Mouse (Mus musculus): ENCODE measurements around the gene Grm8. TPM values are rescaled to one million over a fixed set of nuclear protein-coding genes. Genes with fewer than 3 reads are reported as not detected.

Grm8 gene
- total RNA-seq (2015) (0.04 TPM in 1 of 2 replicates, not detected in the other), total RNA-seq (2017) (not detected in 2 replicates)

- 0 out of 2 replicates have a peak, but pooled peaks have one; percentile 2 for ATAC-seq (ENCODE audit: poor library complexity, severe bottlenecking)
These were observed at the start of gene Grm8 for GRCm38 (mm10) chr6:28135001-28135401. TSS of gene Grm8 (minus strand) at chr6:28135178.

GRCm38 (mm10) chr6:28169851-28170539, 35.0 kb upstream of the Grm8 start:
- ATAC-seq (ENCODE audit: poor library complexity, severe bottlenecking): no peak

- ATAC-seq (ENCODE audit: poor library complexity, severe bottlenecking): no peak
These were observed 25.4 kb upstream of the Grm8 start for GRCm38 (mm10) chr6:28160399-28160798.

GRCm38 (mm10) chr6:28146445-28146844, 11.5 kb upstream of the Grm8 start:
- no peak for ATAC-seq (ENCODE audit: poor library complexity, severe bottlenecking)

DNA sequence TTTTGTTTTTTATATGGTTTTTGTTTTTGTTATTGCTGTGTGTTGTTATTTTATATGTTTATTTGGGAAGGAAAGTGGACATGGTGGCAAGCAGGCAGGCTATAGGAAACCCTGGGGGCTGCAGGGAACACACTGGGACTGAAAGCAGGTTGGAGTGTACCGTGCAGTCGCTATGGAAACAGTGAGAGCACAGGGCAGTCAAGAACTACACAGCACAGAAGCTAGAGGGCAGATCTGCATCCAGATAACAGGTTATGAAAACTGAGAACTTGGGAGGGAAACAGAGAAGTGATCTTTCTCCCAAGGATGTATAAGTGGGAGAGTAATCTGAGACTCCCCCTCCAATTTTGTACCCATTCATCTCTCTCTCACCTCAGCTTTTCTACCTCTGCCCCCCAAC, 7.4 kb upstream of the Grm8 start:
- no peak for ATAC-seq (ENCODE audit: poor library complexity, severe bottlenecking)

GRCm38 (mm10) chr6:28135411-28136233, 644 bp upstream of the Grm8 start:
- ATAC-seq (ENCODE audit: poor library complexity, severe bottlenecking): peak; percentile 95

- no peak for ATAC-seq (ENCODE audit: poor library complexity, severe bottlenecking)
These were observed 652 bp downstream of the Grm8 start for GRCm38 (mm10) chr6:28134251-28134801.

DNA sequence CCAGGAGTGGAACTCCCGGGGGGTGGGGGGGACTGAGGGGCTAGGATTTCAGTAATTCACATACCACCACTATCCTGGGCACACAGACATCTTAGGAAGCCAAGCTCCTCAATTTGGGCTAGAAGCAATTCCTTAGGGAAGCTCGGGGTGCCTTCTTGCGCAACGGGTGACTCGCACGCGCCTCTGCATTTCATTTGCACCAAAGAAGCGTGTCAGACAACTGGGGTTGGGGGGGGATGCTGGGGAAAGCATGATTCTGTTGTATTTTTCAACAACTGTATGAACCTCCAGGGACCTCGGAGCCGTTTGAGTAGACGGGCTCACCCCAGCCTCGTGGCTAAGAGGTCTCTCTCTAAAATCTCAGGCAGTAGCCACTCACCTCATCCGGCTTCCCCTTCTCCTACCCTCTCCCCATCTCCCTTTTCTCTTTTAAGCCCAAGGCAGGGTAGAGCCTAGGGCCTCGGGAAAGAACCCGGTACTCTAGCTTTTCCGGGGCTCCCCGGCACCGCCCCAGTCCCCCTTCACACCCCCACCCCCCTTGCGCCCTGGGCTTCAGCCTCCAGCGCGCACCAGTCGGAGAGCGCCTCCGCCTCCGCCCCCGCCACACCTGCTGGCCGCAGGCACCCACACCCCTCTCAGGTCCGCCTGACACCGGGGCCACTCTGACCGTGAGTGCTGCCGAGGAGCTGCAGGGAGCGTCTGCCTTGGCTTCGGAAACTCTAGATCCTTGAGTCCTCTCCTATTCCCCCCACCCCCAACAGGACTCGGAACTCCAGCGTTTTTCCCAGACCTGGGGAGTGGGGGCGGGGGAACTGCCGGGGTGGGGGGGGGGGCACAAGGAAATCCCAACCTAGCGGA, 1.5 kb downstream of the Grm8 start:
- no peak for ATAC-seq (ENCODE audit: poor library complexity, severe bottlenecking)

DNA sequence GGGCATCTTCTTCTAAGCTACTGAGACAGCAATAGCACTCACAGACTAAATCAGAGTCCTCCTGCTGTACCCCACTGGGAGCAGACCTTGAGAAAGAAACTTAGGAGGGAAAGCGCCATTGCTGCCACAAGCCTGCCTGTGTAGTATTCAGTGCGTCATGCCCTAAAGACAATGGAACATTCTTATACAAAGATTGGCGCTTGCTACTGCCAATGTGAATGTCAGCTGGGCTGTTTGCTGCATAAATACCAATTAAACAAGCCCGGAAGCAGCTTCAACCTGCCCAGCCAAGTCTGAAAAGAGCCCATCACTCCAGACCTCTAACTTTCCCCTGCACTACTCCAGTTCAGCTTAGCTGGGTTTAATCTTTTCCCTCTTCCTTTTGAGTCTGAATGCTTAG, 2.9 kb downstream of the Grm8 start:
- no peak for ATAC-seq (ENCODE audit: poor library complexity, severe bottlenecking)

DNA sequence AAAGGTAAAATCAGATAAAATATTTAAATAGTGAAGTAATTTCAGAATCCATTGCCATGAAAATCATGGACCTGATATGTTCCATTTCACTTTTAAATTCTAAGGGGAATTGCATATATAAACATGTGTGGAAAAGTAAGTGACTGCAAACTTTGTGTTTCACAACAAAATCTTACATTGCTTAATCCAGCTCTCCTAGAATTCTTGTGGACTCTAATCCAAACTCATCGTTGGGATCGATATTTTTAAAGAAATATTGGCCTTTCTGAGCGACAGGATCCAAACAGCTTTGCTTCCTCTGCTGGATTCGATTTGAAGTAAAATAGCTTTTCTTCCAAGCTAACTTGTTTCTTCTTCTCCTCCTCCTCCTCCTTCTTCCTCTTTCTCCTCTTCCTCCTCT, 6.1 kb downstream of the Grm8 start:
- no peak for ATAC-seq (ENCODE audit: poor library complexity, severe bottlenecking)

DNA sequence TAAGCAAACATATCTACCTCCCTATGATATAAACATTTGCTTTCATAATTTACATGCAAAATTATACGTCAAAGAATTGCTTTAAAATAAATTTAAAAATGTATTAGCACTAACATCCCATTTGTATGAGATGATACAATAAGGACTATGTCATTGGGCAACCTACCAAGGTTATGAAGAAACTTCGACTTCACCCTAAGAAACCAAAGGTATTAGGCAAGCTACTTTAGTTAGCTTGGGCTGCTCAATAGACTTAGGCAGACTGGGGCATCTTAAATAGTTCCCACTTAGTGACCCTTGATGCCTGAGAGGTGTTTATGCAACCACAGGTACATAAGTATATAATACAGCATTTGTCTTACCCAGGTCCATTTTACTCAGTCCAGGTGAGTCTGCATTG, 19.5 kb downstream of the Grm8 start:
- ATAC-seq (ENCODE audit: poor library complexity, severe bottlenecking): 0 out of 2 replicates have a peak, but pooled peaks have one; percentile 43

- no peak for ATAC-seq (ENCODE audit: poor library complexity, severe bottlenecking)
These were observed 20.1 kb downstream of the Grm8 start for GRCm38 (mm10) chr6:28114916-28115315.

- ATAC-seq (ENCODE audit: poor library complexity, severe bottlenecking): no peak
These were observed 23.4 kb downstream of the Grm8 start for GRCm38 (mm10) chr6:28111551-28111950.

DNA sequence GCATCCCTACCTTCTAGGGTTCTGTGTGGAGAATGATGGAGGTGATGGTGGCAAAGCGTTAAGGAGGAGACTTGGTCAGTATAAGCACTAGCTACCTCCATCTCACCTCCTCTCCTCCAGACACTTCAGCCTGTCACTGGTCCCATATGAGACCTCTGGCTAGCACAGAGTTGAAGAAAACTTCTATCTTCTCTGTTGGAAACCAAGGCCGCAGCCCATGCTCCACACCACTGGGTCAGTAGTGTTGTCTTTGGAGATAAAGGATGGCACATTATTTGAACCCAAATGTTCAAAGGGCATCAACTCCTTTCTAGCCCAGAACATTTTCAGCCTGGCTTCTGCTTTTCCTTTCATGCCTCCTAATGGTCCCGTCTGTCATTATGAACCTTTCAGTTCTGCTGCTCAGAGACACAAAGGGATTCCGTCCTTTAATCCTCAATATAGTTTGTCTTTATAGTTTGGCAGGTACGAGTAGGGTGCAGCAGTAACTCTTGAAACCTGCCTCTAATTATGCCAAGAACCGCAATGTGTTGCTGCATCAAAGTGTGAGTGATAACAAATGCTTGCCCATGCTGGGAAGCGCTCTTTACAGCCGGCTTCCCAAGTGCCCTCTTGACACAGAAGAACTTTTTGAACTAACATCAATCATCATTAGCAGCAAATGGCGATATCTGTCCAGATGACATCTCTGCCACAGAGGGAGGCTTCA, 32.2 kb downstream of the Grm8 start:
- ATAC-seq (ENCODE audit: poor library complexity, severe bottlenecking): no peak

GRCm38 (mm10) chr6:28100001-28100400, 35.0 kb downstream of the Grm8 start:
- no peak for ATAC-seq (ENCODE audit: poor library complexity, severe bottlenecking)

DNA sequence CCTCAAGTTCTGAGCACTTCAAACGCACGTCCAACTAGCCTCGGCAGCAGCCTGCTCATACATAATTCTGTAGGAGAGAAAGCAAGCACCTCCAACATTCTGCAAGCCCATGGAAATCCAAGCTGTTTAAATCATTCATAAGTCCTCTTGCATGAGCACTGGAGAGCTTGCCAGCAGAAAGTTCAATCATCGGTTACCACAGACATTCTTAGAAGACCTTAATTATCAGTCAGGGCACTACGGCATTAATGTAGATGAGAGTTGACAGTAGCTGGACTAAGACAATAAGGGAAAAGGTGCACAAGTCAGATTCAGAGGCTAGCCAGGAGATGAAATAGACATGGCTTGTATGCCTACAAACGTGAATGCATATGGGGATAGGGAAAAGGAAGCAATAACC, 42.5 kb downstream of the Grm8 start:
- ATAC-seq (ENCODE audit: poor library complexity, severe bottlenecking): no peak

GRCm38 (mm10) chr6:28091836-28092235, 43.1 kb downstream of the Grm8 start:
- no peak for ATAC-seq (ENCODE audit: poor library complexity, severe bottlenecking)

GRCm38 (mm10) chr6:28090981-28091380, 44.0 kb downstream of the Grm8 start:
- no peak for ATAC-seq (ENCODE audit: poor library complexity, severe bottlenecking)

DNA sequence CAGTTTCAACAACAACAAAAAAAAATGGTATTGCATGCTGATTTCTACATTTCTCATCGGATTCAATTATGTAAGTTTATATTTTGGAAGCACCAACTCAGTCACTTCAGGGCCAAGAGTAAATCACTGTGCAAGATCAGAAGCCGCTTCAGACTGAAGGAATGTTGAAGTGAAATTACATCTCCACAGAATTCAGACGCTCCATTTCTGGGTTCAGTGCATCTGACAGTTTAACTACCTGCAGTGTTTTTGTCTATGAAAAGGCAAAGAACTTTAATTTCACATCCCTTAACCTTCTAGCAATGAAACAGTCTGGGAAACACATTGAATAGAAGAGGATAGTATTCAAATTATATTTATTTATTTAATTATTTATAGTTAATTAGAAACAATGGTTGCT, 59.4 kb downstream of the Grm8 start:
- no peak for ATAC-seq (ENCODE audit: poor library complexity, severe bottlenecking)

GRCm38 (mm10) chr6:28074470-28074869, 60.5 kb downstream of the Grm8 start:
- no peak for ATAC-seq (ENCODE audit: poor library complexity, severe bottlenecking)

All from megakaryocyte, adult 5-6 weeks (primary cell).